Mouse (Mus musculus) cerebellum, postnatal 36 days (tissue): ENCODE results near the gene Ank3.

Source experiments
- DNase-seq, 2 experiments: peaks; one replicate each; pipeline ENCODE4 v3.0.0; 2021 to 2022; ENCODE audit warnings: mixed read lengths in 2 of 2

The Ank3 gene

GRCm38 (mm10) chr10:69628743-69629142, 230.2 kb downstream of the Ank3 start:
- no peak for DNase-seq

- DNase-seq, result no peak
Measured at GRCm38 (mm10) chr10:69630802-69631388, 232.3 kb downstream of the Ank3 start.

GRCm38 (mm10) chr10:69632885-69633284, 234.3 kb downstream of the Ank3 start:
- DNase-seq, result no peak

- no peak for DNase-seq
Measured at GRCm38 (mm10) chr10:69634891-69635290, 236.3 kb downstream of the Ank3 start.

- no peak for DNase-seq
Measured at GRCm38 (mm10) chr10:69635910-69636656, 237.5 kb downstream of the Ank3 start.

GRCm38 (mm10) chr10:69639138-69639537, 240.6 kb downstream of the Ank3 start:
- DNase-seq, result no peak

DNA sequence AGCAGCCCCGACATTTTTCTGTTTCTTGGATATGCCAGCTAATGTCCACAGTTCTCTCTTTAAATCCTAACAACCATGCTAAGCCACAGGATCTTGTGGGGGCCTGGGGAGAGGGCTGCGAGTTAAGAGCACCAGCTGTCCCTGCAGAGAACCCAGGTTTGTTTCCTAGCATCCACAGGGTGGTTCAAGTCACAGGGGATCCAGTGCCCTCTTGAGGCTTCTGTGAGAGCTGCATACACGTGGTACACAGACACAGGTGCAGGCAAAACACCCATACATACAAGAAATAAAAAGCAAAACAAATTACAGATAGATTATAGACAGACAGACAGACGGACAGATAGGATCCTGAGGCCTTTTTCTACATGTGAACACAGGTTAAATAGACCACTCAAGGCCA, 242.0 kb downstream of the Ank3 start:
- DNase-seq, result no peak

DNA sequence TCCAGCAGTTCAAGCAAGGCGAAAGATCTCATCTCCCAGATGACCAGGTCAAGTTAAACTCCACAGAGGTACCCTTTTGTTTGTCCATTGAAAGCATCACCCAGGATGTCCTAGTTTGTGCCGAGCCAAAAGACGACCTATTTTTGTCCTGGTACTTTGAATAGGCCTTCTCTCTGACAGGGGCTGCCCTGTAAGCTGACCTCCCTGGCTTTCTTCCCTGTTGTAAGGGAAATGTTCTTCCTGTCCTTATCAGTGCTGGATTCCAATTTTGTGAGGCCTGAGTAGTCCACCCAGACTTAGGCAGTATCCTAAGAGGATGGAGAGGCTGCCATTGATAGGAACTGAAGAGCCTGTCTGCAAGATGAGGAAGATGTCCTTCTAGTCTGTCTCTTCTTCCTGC, 244.9 kb downstream of the Ank3 start:
- DNase-seq, result no peak

DNA sequence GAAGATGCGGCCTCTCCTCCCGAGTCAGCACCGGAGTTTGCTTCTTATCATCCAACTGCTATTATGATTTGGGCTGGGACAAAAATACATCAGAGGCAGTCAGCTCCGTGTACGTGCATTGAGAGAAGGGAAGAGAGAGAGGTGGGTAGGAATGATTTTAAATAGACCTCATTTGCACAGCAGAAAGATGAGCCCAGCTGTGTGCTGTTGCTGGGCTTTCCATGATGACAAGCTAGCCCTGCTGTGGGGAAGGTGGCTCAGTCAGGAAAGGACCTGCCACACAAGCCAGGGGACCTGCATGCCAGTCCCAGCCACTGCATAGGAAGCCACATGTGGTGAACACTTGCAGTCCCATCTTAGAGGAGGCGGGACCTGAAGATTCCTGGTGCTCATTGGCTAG, 245.4 kb downstream of the Ank3 start:
- no peak for DNase-seq

GRCm38 (mm10) chr10:69645311-69645802, 246.8 kb downstream of the Ank3 start:
- DNase-seq, result no peak

DNA sequence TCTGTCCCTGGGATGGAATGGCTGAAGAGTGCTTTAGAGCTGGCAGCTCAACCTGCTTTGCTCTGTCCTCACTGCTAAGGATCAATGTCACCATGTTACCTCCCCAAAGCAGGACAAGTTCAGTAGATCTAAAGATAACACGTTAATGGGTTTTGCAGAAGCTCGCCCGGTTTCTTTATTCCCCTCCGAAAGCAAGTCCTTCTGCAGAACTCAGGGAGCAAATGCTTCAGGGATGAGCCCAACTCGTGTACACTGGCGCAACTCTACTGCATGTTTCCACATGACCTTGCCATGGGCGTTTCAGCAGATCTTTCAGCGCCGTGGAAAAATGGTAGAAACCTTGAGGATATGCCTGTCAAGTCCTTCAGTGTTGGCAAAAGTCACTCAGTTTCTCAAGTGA, 247.4 kb downstream of the Ank3 start:
- no peak for DNase-seq

GRCm38 (mm10) chr10:69650074-69650473, 251.5 kb downstream of the Ank3 start:
- DNase-seq, result no peak

GRCm38 (mm10) chr10:69652660-69653059, 254.1 kb downstream of the Ank3 start:
- peak; percentile 66 to 69 for DNase-seq

DNA sequence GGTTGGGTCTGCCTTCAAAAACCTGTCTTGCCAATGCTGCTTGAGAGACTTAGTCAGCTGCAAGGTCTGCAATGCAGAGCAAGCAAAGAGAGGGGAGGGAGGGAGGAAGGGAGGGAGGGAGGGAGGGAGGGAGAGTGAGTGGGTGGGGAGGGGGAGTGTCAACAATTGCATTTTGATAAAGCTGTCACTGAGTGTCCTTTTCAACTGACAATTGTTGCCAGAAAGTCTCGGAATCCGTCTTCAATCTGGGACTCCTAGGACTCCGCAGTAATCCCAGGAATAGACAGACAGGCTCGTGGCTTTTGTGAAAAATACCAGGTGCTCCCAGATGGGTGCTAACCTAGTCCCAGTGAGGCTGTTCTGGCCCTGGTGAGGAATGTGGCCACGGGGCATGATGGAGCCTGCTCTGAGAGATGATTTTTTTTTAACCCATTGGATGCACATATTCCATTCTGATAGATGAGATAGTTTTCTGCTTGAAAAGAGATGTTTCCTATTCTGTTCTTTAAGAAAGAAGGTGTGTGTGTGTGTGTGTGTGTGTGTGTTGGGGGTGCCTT, 254.6 kb downstream of the Ank3 start:
- no peak for DNase-seq

DNA sequence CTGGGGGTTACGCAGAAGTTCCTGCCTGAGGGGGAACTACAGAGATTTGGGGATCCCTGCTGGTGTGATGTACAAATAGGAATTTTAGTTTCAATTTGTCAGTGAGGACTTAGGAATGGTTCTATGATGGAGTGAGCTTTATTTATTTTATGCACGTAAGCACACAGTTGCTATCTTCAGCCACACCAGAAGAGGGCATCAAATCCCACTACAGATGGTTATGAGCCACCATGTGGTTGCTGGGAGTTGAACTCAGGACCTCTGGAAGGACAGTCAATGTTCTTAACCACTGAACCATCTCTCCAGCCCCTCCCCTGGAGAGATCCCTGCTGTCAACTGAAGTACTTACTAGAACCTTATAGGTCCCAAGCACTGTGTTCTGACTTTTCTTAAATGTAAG, 255.6 kb downstream of the Ank3 start:
- no peak for DNase-seq

DNA sequence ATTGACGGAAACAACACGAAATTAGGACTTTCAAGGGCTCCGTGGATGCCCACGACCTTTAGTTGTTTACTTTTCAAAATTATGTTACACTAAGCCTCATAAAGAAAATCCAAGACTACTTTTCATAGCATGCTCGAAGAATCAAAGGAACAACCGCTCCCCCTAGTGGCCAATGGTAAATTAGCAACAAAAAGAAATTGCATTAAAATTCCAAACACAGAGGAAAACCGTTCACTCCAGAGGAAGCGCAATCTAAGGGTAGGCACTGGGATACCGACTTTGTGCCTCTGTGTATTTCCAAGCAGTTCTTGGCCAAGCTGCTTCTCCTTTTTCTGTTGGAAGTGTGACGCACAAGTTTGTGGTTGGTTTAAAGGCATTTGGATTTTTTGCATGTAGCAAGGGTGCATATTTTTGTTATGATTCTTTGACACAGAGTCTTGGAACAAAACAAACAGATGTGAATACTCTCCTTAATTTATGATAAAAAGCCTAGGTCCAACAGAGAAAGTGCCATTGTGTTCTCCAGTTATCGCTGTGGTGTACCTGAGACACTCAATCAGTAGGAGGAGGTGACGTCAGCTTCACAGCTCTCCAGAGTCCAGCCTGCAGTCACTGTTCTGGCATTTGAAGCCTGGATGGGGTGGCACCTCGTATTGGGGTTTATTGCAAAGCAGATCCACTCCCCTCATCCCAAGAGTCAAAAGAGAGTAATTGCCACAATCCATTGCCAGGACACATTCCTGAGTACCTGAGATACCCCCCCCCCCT, 256.5 kb downstream of the Ank3 start:
- DNase-seq, result peak; percentile 33 to 75

- DNase-seq, result peak; percentile 59 to 71
Measured at GRCm38 (mm10) chr10:69656321-69656720, 257.7 kb downstream of the Ank3 start.

- no peak for DNase-seq
Measured at GRCm38 (mm10) chr10:69659818-69660217, 261.2 kb downstream of the Ank3 start.

- DNase-seq, result peak; percentile 87 to 93
Measured at GRCm38 (mm10) chr10:69662338-69662737, 263.8 kb downstream of the Ank3 start.

GRCm38 (mm10) chr10:69667482-69667881, 268.9 kb downstream of the Ank3 start:
- DNase-seq, result no peak

GRCm38 (mm10) chr10:69670496-69670895, 271.9 kb downstream of the Ank3 start:
- no peak for DNase-seq

GRCm38 (mm10) chr10:69670959-69671358, 272.4 kb downstream of the Ank3 start:
- no peak for DNase-seq

GRCm38 (mm10) chr10:69671505-69671904, 272.9 kb downstream of the Ank3 start:
- no peak for DNase-seq
